In genomic region chr8:126536928-126537618, GRCm38 (mm10) we compare ENCODE assay signal across 8 mouse cellular contexts. TPM values are rescaled to one million over a fixed set of nuclear protein-coding genes. Genes with fewer than 3 reads are reported as not detected.
DNase-seq lines count a peak whose midpoint lies in the region; ATAC-seq lines count a peak whose summit lies in the region.

No protein-coding gene starts in this region.

- peak overlapping the region; percentile 94 for H3K27ac ChIP-seq in hindbrain, embryonic 15.5 days (replicated peaks)

- H3K9ac ChIP-seq in hindbrain, embryonic 15.5 days, result peak overlapping the region; percentile 28

- peak overlapping the region; percentile 18; the same call in 1 of the 2 replicates for H3K4me2 ChIP-seq in hindbrain, embryonic 15.5 days

- no peaks in the 10 kb centered on the region for H3K27me3 ChIP-seq in hindbrain, embryonic 15.5 days

- ATAC-seq in hindbrain, embryonic 15.5 days (ENCODE audit: low FRiP score, low read depth), result peak; percentile 76

- no peak overlapping the region for H3K4me3 ChIP-seq in hindbrain, embryonic 15.5 days

- DNase-seq in NIH3T3 (ENCODE audit: low read depth), result peak; percentile 96
- peak; percentile 88 for DNase-seq in cerebellum, adult 9-11 months
- peak; percentile 76 for DNase-seq in gastrocnemius, adult 18-20 months (ENCODE audit: low spot score)
- DNase-seq in layer of hippocampus, postnatal 36 days, result peak; percentile 73 to 75
- peak; percentile 73 to 82 for DNase-seq in lung, postnatal 4 days
- peak; percentile 78 for DNase-seq in skeletal muscle tissue, adult 2 months (ENCODE audit: low read depth, low spot score)
- no peak for DNase-seq in spleen, postnatal 10 days (ENCODE audit: low spot score in 2 of 2)

- H3K4me1 ChIP-seq in hindbrain, embryonic 15.5 days (replicated peaks), result peaks cover 46% of the 10 kb centered on the region

- no peaks in the 10 kb centered on the region for H3K36me3 ChIP-seq in hindbrain, embryonic 15.5 days

- no peaks in the 10 kb centered on the region for H3K9me3 ChIP-seq in hindbrain, embryonic 15.5 days

- 3% methylated on average over 6 of the region's 6 CpGs for WGBS in hindbrain, embryonic 15.5 days

RNA-seq across cellular contexts. Expression of gene Irf2bp2, which starts 56.7 kb away (rescaled TPM):
- 10 to 100 TPM; 33.8 to 49.6 TPM for total RNA-seq in gastrocnemius, adult 18-20 months (2021)
- polyA plus RNA-seq in hindbrain, embryonic 15.5 days (2015; fragmentation: Nextera tagmentation; extraction: Ambion mirVana), result 9.1 and 9.2 TPM in 2 replicates
- 10 to 100 TPM; 61.4 to 61.6 TPM for total RNA-seq in layer of hippocampus, postnatal 36 days (2021)

Comparison
In these comparisons a context has a peak if more than half of its experiments do, and no peak if none do; other contexts are left out.
1. DNase-seq: peak in NIH3T3 (single experiment), cerebellum, adult 9-11 months (single experiment), gastrocnemius, adult 18-20 months (single experiment), layer of hippocampus, postnatal 36 days (2 of 2), lung, postnatal 4 days (2 of 2) and skeletal muscle tissue, adult 2 months (single experiment); none in spleen, postnatal 10 days (0 of 2).